Mouse (Mus musculus): ENCODE data around the gene Gfy.

- TF ChIP-seq CTCF (IDR thresholded peaks at IDR 0.05; ENCODE audit: borderline replicate concordance, insufficient read depth, low read length) (no peak), POLR2A (IDR thresholded peaks at IDR 0.05; ENCODE audit: low read depth, low read length) (peak; percentile 85)
Observed at GRCm38 (mm10) chr7:45154096-45154992, 25.0 kb downstream of the Gfy start, which contains the start of the genes Pih1d1 and Aldh16a1.
